Mouse (Mus musculus) hindbrain, embryonic 12.5 days (tissue): ENCODE measurements at regions not wholly inside any gene's neighbourhood (a gene's known extent, or its start where the extent isn't known, plus 50 kb on each side); places are given as distances from the start of the nearest gene placed in this dataset.

Experiments used
- ATAC-seq: fragments of 200-750 bp; cut with Nextera tagmentation; 2 replicates; pipeline ENCODE4 v1.8.0; 2017; ENCODE audit warnings: moderate TSS enrichment; ENCODE audit not compliant: low FRiP score
- H3K27ac ChIP-seq: fragments of 300-500 bp; sonication (generic); 2 replicates; pipeline ENCODE4 v1.5.1; 2016; ENCODE audit warnings: mild to moderate bottlenecking
- H3K27me3 ChIP-seq: fragments of 300-500 bp; sonication (generic); 2 replicates; pipeline ENCODE4 v1.6.1; 2016; ENCODE audit warnings: mild to moderate bottlenecking
- H3K36me3 ChIP-seq: fragments of 300-500 bp; sonication (generic); 2 replicates; pipeline ENCODE4 v1.6.1; 2016; ENCODE audit warnings: mild to moderate bottlenecking
- H3K4me1 ChIP-seq: fragments of 300-500 bp; sonication (generic); 2 replicates; pipeline ENCODE4 v1.6.1; 2016
- H3K4me2 ChIP-seq: fragments of 300-500 bp; sonication (generic); replicated peaks from 2 replicates; pipeline ENCODE4 v1.6.1; 2016; ENCODE audit warnings: mild to moderate bottlenecking
- H3K4me3 ChIP-seq: fragments of 300-500 bp; sonication (generic); 2 replicates; pipeline ENCODE4 v1.5.1; 2016; ENCODE audit warnings: mild to moderate bottlenecking
- H3K9ac ChIP-seq: fragments of 300-500 bp; sonication (generic); 2 replicates; pipeline ENCODE4 v1.6.1; 2016; ENCODE audit warnings: mild to moderate bottlenecking, moderate library complexity
- H3K9me3 ChIP-seq: fragments of 300-500 bp; sonication (generic); replicated peaks from 2 replicates; pipeline ENCODE4 v1.6.1; 2016; ENCODE audit warnings: mild to moderate bottlenecking
- WGBS: fragments of 180-500 bp; shearing (Covaris S2); methylation state at CpG from one replicate; pipeline ENCODE4 v1.1.7; 2016; 5-methylcytosine and 5-hydroxymethylcytosine counted together

DNA sequence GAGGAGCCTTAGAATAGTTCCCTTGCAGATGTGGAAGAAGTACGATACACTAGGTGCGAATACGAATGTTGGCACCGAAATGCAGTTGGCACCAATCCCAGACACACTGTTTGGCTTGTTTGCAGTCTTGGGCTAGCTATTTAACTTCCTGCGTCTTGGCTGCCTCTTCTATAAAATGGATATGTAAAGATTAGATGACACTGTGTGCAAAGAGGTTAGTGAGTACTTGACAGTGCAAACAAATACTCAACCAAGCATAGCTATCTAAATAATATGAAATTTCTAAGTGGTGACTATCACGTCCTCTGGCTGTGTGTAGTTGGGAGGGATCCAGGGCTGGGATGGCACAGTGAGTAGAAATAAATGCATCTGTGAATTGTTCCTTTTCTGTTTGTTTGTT, 86.9 kb downstream of the Ccdc71l start:
- H3K27me3 ChIP-seq, result no peaks in the 10 kb centered on the region
- no peak for ATAC-seq
- H3K4me1 ChIP-seq, result no peaks in the 10 kb centered on the region

GRCm38 (mm10) chr12:32469863-32470262, 91.4 kb downstream of the Ccdc71l start:
- Histone ChIP-seq H3K9ac (no peak overlapping the region), H3K4me3 (no peak overlapping the region), H3K4me1 (no peaks in the 10 kb centered on the region), H3K4me2 (no peak overlapping the region), H3K36me3 (no peaks in the 10 kb centered on the region), H3K27ac (no peak overlapping the region), H3K27me3 (no peaks in the 10 kb centered on the region), H3K9me3 (no peaks in the 10 kb centered on the region)
- WGBS, result 78% methylated on average over 4 of the region's 4 CpGs
- no peak for ATAC-seq

More for the DNA sequence above, 86.9 kb downstream of the Ccdc71l start:
- Histone ChIP-seq H3K36me3 (no peaks in the 10 kb centered on the region), H3K4me3 (no peak overlapping the region), H3K27ac (no peak overlapping the region), H3K4me2 (no peak overlapping the region), H3K9me3 (no peaks in the 10 kb centered on the region), H3K9ac (no peak overlapping the region)
- 87% methylated on average over 6 of the region's 6 CpGs for WGBS

DNA sequence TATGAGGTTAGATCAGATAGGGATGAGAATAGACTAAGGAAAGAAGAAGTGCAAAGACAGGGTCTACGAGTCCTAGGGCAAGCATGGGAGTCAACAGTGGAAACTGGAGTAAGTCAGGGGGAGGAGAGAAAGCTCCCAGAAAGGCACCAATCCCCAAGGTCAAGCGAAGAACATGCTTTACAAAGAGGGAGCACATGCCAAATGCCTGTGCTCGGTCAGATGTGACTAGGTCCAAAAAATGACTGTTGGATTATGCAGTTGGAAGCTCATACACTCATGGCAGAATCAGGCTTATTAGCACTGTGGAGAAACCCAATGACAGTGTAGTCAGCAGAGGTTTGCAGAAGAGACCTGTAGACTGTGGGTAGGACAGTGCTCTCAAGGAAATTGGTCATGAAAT, 100.9 kb downstream of the Ccdc71l start:
- Histone ChIP-seq H3K27ac (no peak overlapping the region), H3K9me3 (no peaks in the 10 kb centered on the region), H3K9ac (no peak overlapping the region), H3K4me1 (no peaks in the 10 kb centered on the region), H3K4me2 (no peak overlapping the region), H3K27me3 (no peaks in the 10 kb centered on the region), H3K4me3 (no peak overlapping the region), H3K36me3 (no peaks in the 10 kb centered on the region)
- 83% methylated on average over 3 of the region's 3 CpGs for WGBS
- no peak for ATAC-seq

GRCm38 (mm10) chr12:32480268-32480667, 101.8 kb downstream of the Ccdc71l start:
- no peak overlapping the region for H3K4me2 ChIP-seq
- H3K27ac ChIP-seq, result no peak overlapping the region
- H3K9me3 ChIP-seq, result no peaks in the 10 kb centered on the region
- WGBS, result 77% methylated on average over 5 of the region's 5 CpGs
- H3K9ac ChIP-seq, result no peak overlapping the region
- no peak for ATAC-seq
- no peaks in the 10 kb centered on the region for H3K4me1 ChIP-seq
- H3K4me3 ChIP-seq, result no peak overlapping the region
- H3K36me3 ChIP-seq, result no peaks in the 10 kb centered on the region
- H3K27me3 ChIP-seq, result no peaks in the 10 kb centered on the region

GRCm38 (mm10) chr12:32481051-32481450, 102.5 kb downstream of the Ccdc71l start:
- H3K27ac ChIP-seq, result no peak overlapping the region
- H3K4me1 ChIP-seq, result no peaks in the 10 kb centered on the region
- no peaks in the 10 kb centered on the region for H3K9me3 ChIP-seq

DNA sequence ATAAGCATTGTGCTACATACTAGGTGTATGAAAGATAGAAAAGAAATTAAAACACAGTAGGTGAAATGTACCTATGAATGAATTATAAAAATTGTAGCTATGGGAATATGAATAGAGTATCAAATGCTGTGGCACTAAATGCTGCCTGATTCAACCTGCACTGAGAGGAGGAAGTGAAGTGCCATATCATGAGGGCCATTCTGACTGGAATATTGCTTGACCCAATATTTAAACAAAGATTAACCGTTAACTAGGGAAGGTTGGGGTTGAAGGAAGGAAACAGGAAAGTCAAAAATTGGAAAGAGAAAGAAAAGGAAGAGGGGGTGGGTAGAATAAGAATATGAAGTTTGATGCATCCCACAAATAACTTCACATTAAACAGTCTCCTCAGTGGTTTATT, 103.8 kb downstream of the Ccdc71l start:
- Histone ChIP-seq H3K27ac (no peak overlapping the region), H3K9me3 (no peaks in the 10 kb centered on the region), H3K4me2 (no peak overlapping the region), H3K9ac (no peak overlapping the region), H3K4me3 (no peak overlapping the region), H3K4me1 (no peaks in the 10 kb centered on the region), H3K27me3 (no peaks in the 10 kb centered on the region), H3K36me3 (no peaks in the 10 kb centered on the region)
- 72% methylated on average over 1 of the region's 1 CpGs for WGBS
- no peak for ATAC-seq

More at GRCm38 (mm10) chr12:32481051-32481450, 102.5 kb downstream of the Ccdc71l start:
- Histone ChIP-seq H3K36me3 (no peaks in the 10 kb centered on the region), H3K9ac (no peak overlapping the region), H3K4me3 (no peak overlapping the region), H3K27me3 (no peaks in the 10 kb centered on the region), H3K4me2 (no peak overlapping the region)
- 94% methylated on average over 5 of the region's 5 CpGs for WGBS
- ATAC-seq, result no peak

- Histone ChIP-seq H3K4me1 (no peaks in the 10 kb centered on the region), H3K9me3 (no peaks in the 10 kb centered on the region), H3K9ac (no peak overlapping the region), H3K4me2 (no peak overlapping the region), H3K4me3 (no peak overlapping the region), H3K36me3 (no peaks in the 10 kb centered on the region), H3K27me3 (no peaks in the 10 kb centered on the region), H3K27ac (no peak overlapping the region)
- ATAC-seq, result no peak
Measured at GRCm38 (mm10) chr12:32482777-32483176, 104.3 kb downstream of the Ccdc71l start.

DNA sequence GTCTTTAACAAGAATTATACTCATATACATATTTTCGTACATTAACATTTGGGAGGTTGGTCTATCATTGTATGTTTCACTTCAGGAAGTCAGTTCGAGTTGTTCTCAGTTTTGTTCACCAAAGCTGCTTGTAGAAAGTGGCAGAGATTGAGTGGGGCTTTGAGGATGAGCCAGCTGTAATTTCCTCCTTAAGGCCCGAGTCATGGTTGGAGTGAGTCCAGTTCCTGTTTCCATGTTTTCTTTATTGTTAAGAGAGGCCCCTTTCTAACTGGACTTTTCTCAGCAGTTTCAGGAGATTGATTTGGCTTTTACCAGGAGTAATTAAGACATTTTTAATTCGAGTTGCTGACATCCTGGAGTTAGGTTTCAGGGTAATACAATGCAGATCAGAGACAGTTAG, 107.7 kb downstream of the Ccdc71l start:
- Histone ChIP-seq H3K4me2 (no peak overlapping the region), H3K36me3 (no peaks in the 10 kb centered on the region), H3K9ac (no peak overlapping the region), H3K4me3 (no peak overlapping the region), H3K27me3 (no peaks in the 10 kb centered on the region), H3K9me3 (no peaks in the 10 kb centered on the region), H3K4me1 (no peaks in the 10 kb centered on the region), H3K27ac (no peak overlapping the region)
- WGBS, result 75% methylated on average over 4 of the region's 4 CpGs
- ATAC-seq, result no peak

- ATAC-seq, result no peak
- H3K4me2 ChIP-seq, result no peak overlapping the region
- no peak overlapping the region for H3K27ac ChIP-seq
- 47% methylated on average over 2 of the region's 2 CpGs for WGBS
- H3K36me3 ChIP-seq, result no peaks in the 10 kb centered on the region
- no peak overlapping the region for H3K9ac ChIP-seq
- no peaks in the 10 kb centered on the region for H3K4me1 ChIP-seq
- H3K9me3 ChIP-seq, result no peaks in the 10 kb centered on the region
- H3K27me3 ChIP-seq, result no peaks in the 10 kb centered on the region
- no peak overlapping the region for H3K4me3 ChIP-seq
Measured at GRCm38 (mm10) chr12:32486729-32487128, 108.2 kb downstream of the Ccdc71l start.

DNA sequence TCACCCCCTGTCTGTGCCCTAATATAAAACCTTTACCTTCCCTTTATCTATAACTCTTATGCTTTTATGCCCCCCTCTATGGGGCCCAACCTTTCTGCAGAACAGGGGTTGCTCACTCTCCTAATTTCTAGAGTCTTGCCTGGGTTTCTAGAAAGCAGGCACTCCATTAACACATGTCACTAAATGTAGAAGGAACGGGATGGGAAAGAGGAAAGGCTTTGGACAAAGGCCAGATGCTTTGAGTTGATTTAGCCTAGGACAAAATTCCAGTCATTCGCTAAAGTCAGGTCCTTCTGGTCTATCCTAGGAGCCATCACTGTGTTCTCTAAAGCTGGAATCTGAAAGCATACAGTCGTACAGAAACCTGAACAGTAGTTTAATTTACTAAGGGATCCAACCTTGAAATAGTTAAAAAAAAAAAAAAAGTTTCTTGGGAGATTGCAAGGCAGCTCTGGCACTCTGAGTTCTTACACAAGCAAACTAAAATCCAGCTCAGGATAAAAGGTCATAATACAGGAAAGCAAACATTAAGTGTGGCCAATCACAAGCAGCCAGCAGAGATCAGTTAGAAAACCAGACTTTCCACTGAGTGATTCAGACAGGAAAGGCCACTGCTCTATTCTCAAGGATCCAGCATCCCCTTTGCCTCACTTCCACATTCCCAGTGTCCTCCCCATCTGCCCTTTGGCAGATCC, 109.5 kb downstream of the Ccdc71l start:
- Histone ChIP-seq H3K27me3 (no peaks in the 10 kb centered on the region), H3K9ac (no peak overlapping the region), H3K9me3 (no peaks in the 10 kb centered on the region), H3K27ac (no peak overlapping the region), H3K4me2 (no peak overlapping the region), H3K36me3 (no peaks in the 10 kb centered on the region), H3K4me1 (no peaks in the 10 kb centered on the region), H3K4me3 (no peak overlapping the region)
- 70% methylated on average over 3 of the region's 3 CpGs for WGBS
- no peak for ATAC-seq

GRCm38 (mm10) chr12:32488578-32488892, 110.0 kb downstream of the Ccdc71l start:
- no peak overlapping the region for H3K27ac ChIP-seq
- H3K4me3 ChIP-seq, result no peak overlapping the region
- ATAC-seq, result no peak
- no peaks in the 10 kb centered on the region for H3K9me3 ChIP-seq
- 28% methylated on average over 1 of the region's 1 CpGs for WGBS
- no peak overlapping the region for H3K4me2 ChIP-seq
- no peak overlapping the region for H3K9ac ChIP-seq
- no peaks in the 10 kb centered on the region for H3K36me3 ChIP-seq
- no peaks in the 10 kb centered on the region for H3K27me3 ChIP-seq
- H3K4me1 ChIP-seq, result no peaks in the 10 kb centered on the region

GRCm38 (mm10) chr12:32489415-32490139, 111.1 kb downstream of the Ccdc71l start:
- no peak overlapping the region for H3K4me3 ChIP-seq
- no peaks in the 10 kb centered on the region for H3K4me1 ChIP-seq
- H3K27ac ChIP-seq, result no peak overlapping the region
- H3K4me2 ChIP-seq, result no peak overlapping the region
- ATAC-seq, result no peak
- H3K36me3 ChIP-seq, result no peaks in the 10 kb centered on the region
- no peaks in the 10 kb centered on the region for H3K27me3 ChIP-seq
- no peaks in the 10 kb centered on the region for H3K9me3 ChIP-seq
- no peak overlapping the region for H3K9ac ChIP-seq

- no peak overlapping the region for H3K27ac ChIP-seq
- H3K9ac ChIP-seq, result no peak overlapping the region
- H3K27me3 ChIP-seq, result no peaks in the 10 kb centered on the region
- no peak for ATAC-seq
- WGBS, result 79% methylated on average over 3 of the region's 3 CpGs
- no peak overlapping the region for H3K4me2 ChIP-seq
- no peak overlapping the region for H3K4me3 ChIP-seq
- H3K36me3 ChIP-seq, result no peaks in the 10 kb centered on the region
- H3K9me3 ChIP-seq, result no peaks in the 10 kb centered on the region
- no peaks in the 10 kb centered on the region for H3K4me1 ChIP-seq
Measured at GRCm38 (mm10) chr12:32504196-32504595, 125.7 kb downstream of the Ccdc71l start.
